Mouse (Mus musculus) lung, postnatal 25 days (tissue): ENCODE measurements around the gene Zfp61.

Experiments
- DNase-seq: peaks from one replicate; pipeline ENCODE4 v3.0.0; 2022; ENCODE audit warnings: low spot score

The Zfp61 gene

GRCm38 (mm10) chr7:24260000-24260312, 41.1 kb downstream of the Zfp61 start:
- DNase-seq, result no peak

GRCm38 (mm10) chr7:24259306-24259999, 41.6 kb downstream of the Zfp61 start:
- peak; percentile 2 for DNase-seq

- peak; percentile 90 for DNase-seq
These were observed 46.2 kb downstream of the Zfp61 start, which contains the start of gene Zfp108 for GRCm38 (mm10) chr7:24254633-24255474. Zfp108 (plus strand) TSS chr7:24254794.

GRCm38 (mm10) chr7:24253779-24254615, 47.0 kb downstream of the Zfp61 start:
- DNase-seq, result no peak
